Mouse (Mus musculus): ENCODE results near the gene Tmem35b.
"Not testable (repeated sequence)": the region's sequence is repeated elsewhere in the genome, so short reads cannot be mapped to it uniquely, and the experiment has no call there.

Tmem35b gene

DNA sequence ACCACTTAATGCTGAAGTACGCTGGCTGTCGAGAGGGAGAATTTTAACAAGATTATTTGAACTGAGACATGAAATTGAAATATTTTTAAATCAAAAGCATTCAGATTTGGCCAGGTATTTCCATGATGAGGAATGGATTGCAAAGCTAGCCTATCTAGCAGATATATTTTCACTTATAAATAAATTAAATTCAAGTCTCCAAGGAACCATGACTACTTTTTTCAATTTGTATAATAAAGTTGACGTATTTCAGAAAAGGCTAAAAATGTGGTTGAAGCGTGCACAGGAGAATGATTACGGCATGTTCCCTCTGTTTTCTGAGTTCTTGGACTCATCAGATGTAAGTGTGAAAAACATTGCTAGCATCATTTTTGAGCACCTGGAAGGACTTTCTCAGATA is at the start of gene Tmem35b:
TSS of gene Tmem35b (plus strand) at position 301 of the 400 bp plus-strand sequence.
- no peak for DNase-seq (ENCODE audit: low spot score in 2 of 2)

DNA sequence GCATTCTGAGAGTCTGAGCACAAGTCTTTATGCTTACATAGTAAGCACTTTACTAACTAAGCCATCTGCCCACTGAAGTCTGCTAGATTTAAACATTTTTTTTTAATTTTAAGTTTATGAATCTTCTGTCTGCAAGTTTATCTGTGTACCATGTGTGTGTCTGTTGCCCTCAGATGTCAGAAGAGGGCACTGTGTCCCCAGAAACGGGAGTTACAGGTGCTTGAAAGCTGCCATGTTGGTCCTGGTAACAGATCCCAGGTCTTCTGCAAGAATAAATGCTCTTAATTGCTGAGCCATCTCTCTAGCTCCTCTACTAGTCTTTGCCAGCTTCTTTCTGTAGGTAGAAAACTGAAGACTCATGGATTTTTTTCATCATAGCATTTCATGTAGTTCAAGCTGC is 48.6 kb upstream of the Tmem35b start:
- no peak for DNase-seq (ENCODE audit: low spot score in 2 of 2)

DNA sequence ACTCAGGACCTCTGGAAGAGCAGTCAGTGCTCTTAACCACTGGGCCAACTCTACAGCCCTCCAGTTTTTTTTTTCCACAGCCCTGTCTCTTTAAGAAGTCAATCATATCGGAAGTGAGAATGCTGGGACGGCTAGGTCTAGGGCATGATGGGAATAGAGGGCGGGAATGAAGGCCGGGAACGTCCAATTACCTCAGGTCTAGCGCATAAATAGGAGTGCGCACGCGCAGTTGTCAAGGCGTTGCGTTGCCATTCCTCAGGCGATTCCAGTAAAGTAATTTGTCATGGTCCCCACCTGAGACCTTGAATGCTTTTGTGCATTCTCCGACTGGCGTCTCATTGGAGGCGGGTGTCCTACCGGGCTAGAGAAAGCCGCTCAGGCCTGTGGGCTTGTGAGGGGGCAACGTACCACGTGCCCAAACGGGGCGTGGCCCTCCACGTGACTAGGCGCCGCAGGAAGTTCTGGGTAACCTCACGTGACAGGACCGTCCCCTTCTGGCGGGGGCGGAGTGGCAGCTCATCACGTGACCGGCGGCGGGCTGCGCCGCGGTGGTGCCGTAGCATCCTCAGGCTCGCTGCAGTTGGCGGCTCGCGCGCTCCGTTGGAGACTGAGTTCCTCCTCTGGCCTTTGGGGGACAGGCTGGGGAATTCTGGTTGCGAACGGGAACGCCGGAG is 46.5 kb upstream of the Tmem35b start, which contains the start of gene Zmym6:
TSS of gene Zmym6 (plus strand) at position 509 of the 674 bp plus-strand sequence.
- peak; percentile 84 to 94 for DNase-seq (ENCODE audit: low spot score in 2 of 2)

DNA sequence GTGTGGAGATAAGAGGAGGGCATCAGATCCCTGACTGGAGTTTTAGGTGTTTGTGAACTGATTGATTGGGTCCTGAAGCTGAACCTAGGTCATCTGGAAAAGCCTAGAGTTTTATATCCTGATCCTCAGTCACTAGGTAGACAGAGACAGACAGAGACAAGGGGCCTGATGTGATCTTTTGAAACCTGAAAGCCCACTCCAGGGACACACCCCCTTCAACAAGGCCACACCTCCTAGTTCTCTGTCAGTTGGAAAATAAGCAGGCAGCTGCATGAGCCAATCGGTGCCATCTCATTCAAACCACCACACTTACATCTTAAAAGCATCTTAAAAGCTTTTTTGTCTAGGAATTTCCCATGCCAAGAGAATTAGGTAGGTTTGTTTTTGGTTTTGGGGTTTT is 42.7 kb upstream of the Tmem35b start:
- DNase-seq (ENCODE audit: low spot score in 2 of 2) = no peak

DNA sequence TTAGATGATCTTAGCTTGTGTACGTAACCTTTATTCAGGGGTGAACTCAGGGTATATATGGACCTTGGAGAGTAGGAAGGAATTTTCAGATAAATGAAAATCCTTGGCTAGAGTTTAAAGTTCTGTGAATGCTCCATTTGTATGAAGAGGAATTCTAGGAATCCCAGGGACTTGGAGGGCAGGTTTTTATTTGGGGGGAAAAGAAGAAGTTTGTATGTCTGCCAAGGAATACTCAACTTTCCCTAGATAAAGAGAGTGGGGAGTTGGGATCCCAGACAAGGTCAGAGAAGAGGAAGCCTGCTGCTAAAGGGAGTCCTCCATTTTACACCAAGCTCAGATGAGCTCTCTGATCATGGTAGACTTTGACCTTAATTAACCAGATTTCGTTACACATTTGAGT is 40.4 kb upstream of the Tmem35b start:
- no peak for DNase-seq (ENCODE audit: low spot score in 2 of 2)

DNA sequence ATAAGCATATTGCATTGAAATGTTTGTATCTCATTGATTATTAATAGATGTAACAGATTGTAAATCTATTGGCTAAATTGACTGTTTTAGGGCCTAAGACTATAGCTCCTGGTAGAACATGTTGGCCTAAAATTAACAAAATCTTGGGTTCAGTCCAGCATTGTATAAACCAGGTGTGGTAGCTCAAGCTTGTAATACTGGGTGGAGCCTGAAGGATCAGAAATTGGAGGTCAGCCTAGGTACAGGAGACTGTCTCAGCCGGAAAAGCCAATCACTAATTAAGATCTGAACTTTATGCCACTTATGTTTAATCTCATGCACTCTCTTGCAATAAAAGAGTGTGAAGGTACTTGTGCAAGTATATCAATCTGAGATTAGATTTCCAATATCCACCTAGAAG is 37.7 kb upstream of the Tmem35b start:
- DNase-seq (ENCODE audit: low spot score in 2 of 2) = no peak

DNA sequence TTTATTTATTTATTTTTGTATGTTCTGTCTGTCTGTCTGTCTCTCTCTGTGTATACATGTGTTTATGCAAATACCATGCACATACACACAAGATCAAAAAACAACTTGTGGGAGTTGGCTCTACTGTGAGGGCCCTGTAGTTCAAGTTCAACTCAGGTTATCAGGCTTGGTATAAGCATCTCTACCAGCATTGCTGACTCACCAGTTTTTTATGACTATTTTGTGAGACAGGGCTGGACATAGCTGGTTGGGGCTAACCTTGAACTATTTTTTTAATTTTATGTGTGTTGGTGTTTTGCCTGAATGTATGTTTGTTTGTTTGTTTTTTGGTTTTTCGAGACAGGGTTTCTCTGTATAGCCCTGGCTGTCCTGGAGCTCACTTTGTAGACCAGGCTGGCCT is 32.3 kb upstream of the Tmem35b start:
- DNase-seq (ENCODE audit: low spot score in 2 of 2) = no peak

DNA sequence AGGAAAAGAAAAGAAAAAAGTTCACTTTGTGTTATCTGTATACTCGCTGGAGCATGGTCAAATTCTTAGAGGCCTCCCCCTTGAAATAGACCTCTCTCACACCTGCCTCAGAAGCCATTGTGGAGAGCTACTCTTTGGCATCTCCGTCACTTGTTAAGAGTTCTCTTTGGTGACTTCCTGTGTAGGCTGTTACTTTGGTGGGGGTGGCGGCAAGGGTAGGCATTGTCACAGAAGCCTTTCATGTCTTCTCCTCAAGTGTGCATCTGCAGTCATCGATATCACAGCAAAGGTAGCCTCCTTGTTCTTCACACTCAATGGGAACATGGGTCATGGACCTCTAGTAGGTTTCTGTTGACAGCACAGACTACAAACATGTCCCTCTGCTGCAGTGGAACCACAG is 28.4 kb upstream of the Tmem35b start:
- no peak for DNase-seq (ENCODE audit: low spot score in 2 of 2)

DNA sequence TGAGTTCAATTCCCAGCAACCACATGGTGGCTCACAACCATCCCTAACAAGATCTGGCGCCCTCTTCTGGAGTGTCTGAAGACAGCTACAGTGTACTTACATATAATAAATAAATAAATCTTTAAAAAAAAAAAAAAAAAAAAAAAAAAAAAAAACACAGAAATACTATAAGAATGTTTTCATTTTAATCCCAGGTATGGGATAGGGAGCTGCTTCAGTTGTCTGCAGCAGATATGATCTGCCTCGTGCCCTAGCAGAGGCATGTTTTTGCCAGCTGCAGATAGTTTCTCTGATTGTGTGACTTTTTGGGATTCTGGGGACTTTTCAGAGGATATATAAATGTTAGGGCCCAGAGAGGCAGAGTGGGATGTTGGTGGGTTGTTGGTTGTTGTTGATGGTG is 23.9 kb upstream of the Tmem35b start:
- not testable (repeated sequence) for DNase-seq (ENCODE audit: low spot score in 2 of 2)

DNA sequence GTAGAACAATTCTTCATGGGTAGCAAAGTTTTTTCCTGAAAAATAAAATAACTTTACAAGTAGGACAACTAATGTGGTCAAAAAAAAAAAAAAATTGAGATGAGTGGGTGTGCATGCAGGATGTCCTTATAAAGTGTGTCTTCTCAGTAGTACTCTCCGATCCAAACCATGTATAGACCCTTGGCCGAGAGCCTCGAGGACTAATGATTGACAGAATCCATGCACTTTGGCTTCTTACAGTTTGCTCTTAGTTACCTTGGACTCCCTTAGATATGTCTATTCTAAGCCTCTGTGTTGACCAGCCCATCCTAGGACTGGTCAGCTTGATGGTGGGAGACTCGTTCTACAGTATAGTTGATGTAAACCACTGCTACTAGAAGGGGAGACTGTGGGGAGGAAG is 15.9 kb upstream of the Tmem35b start:
- no peak for DNase-seq (ENCODE audit: low spot score in 2 of 2)

DNA sequence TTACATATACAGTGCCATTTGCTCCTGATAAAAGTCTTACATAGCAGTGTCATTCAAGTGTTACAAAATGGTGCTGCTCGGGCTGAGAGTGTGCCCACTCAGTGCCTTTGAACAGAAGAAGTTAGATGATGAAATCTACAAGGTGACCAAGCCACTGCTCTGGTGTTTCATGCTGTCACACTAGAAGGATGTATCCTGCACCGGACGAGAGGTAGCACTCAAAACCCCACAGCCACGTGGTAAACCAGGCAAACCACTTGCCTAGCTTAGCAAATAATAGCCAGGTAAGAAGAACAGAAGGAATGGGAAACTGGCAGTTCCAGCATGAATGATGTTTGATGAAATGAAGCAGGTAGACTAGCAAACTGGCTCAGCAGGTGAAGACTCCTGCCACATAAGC is 12.9 kb upstream of the Tmem35b start:
- no peak for DNase-seq (ENCODE audit: low spot score in 2 of 2)

DNA sequence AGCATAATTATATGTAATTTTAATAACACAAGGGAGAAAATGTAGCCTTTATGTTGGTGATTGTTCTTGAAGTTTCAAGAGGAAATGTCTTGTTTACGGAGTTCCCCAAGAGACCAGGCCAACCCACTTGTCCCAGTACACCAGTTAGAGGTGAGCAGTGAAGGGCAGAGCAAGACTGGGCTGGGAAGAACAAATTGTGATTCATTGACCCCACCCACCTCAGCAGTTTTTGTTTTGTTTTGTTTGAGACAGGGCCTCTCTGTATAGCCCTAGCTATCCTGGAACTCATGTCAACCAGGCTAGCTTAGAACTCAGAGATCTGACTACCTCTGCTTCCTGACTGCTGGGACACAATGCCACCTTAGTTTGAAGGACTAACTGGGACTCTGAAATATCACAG is 840 bp downstream of the Tmem35b start:
- no peak for DNase-seq (ENCODE audit: low spot score in 2 of 2)

DNA sequence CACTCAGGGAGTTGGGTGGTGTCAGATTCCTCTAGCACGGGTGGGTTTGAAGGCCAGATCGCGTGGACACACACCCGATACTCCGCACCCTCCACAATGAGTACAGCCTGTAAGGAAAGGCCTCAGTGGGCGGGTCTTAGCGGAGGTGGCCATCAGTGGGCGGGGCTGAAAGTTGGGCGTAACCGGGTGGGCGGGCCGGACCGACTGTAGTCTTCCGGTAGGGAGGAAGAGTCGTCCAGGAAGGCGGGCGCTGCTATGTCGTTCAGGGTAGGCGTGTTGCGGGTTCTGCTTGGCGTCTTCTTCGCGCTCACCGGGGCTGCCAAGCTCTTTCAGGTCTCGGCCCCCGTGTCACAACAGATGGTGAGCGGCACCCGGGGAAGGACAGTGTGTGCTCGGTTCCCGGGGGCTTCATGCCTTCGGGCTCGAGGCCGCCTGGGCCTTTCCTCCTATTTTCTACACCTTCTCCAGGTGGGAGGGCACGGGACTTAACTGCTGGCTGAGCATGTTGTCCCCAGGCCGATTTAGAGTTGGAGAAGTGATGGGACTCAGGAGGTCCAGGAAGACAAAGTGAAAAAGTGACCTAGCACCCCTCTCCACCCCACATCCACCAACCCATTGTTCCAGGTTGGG is 2.5 kb downstream of the Tmem35b start:
- peak; percentile 77 to 94 for DNase-seq (ENCODE audit: low spot score in 2 of 2)

DNA sequence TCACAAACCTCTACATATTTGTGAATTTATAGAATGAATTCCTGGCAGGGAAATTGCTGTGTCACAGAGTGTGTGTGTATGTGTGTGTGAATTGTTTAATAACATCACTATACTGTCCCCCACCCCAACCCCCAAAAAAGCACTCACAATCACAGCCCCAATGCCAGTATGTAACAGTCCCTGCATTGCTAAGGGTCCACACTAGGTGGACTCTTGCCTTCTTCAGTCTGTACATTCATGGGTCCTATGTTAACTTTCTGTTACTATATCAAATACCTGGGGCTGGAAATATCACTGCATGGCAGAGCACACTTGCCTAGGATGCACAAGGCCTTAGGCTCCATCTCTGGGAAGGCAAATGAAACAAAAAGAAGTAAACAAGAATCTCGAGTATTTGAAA is 11.2 kb downstream of the Tmem35b start:
- no peak for DNase-seq (ENCODE audit: low spot score in 2 of 2)

DNA sequence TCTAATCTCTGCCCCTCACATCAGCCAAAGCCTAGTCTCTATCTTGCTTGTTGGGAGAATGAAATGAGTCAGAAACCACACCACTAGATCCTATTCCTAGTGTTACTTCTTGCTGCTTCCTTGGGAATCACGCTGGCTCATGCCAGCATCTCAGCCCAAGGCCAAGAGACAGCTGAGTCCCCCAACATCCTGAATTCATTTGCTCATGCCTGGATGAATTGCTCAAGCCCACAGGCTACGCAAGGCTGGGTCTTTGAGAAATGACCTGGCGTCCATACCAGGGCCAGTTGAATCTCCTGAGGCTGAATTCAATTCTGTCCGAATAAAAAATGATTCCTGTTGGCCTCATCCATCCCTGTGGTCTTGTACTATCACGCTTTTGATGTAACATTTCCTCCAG is 14.1 kb downstream of the Tmem35b start:
- no peak for DNase-seq (ENCODE audit: low spot score in 2 of 2)

DNA sequence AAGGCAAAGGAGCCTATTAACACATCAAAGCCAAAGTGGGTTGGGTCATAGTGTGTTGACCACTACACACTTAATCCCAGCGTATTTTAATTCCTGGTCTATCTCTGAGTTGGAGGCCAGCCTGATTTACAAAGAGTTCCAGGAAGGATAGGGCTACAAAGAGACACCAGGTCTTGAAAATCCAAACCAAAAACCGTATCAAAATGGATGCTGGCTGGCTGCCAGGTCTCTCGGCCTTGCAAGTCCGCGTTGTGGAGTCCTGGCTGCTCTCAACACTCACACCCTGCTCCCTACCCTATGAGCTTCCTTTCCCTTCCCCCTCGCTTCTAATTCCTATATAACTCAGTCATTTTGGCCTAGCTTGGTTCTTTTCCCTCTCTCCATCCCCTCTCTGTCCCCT is 15.0 kb downstream of the Tmem35b start:
- no peak for DNase-seq (ENCODE audit: low spot score in 2 of 2)

DNA sequence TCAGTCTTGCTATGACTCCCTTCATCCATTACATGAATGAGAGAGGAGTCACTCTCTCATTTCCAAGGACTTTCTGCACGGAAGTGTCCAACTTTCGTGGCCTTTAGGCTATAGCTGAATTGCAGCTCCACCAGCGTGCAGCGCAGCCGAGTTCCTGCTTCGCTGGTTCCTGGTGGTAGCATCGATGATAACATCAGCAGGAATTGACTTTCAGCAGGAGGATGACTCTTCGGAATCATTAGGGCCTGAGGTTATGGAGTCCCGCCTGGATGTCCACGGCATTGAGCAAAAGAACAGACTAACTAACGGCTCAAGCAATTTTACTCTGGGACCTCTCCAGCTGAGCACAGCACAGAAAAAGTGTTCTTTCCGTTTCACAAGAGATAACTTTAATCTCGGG is 26.5 kb downstream of the Tmem35b start:
- DNase-seq (ENCODE audit: low spot score in 2 of 2) = no peak

DNA sequence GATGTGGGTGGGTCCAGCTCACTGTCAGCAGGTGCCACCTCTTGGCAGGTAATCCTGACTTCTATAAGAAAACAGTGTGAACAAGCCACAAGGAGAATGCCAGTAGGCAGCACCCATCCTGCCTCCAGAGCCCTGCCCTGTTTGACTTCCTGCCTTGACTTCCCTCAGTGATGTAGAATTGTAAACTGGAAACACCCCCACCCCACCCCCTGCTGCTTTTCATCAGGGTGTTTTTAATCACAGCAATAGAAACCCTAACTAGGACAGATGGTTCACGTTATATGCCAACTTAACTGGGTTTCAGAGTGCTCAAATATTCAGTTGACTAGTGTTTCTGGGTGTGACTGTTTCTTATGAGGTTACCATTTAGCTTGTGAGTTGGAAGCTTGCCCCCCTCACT is 29.9 kb downstream of the Tmem35b start:
- DNase-seq (ENCODE audit: low spot score in 2 of 2) = no peak

DNA sequence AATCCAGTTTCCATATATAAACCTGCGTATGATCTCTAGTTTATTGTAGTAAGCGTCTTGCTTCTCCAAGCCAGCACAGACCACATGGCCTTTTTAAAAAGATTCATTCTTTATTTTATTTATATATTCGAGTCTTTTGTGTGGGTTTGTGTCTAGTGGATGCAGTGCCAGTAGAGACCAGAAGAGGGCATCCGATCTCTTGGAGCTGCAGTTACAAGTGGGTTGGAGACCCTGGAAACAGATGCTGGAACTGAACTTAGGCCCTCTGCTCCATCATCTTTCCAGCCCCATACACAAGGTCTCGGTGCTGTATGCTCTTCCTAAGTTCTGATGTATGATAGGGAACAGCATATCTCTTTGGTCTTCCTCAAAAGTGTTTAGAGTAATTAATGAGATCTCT is 32.3 kb downstream of the Tmem35b start:
- no peak for DNase-seq (ENCODE audit: low spot score in 2 of 2)

DNA sequence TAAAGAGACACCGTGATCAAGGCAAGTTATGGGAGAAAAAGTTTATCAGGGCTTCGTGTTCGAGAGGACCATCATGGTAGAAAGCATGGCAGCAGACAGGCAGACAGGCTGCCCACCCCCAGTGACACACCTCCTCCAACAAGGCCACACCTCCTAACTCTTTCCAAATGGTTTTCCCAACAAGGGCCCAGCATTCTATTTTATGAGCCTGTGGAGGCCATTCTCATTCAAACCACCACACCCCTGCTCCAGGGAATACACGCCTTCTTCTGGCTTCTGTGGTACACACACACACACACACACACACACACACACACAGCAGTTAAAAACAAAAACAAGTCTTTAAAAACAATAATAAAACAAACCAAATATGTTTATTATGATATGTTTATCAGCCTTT is 34.3 kb downstream of the Tmem35b start:
- no peak for DNase-seq (ENCODE audit: low spot score in 2 of 2)

DNA sequence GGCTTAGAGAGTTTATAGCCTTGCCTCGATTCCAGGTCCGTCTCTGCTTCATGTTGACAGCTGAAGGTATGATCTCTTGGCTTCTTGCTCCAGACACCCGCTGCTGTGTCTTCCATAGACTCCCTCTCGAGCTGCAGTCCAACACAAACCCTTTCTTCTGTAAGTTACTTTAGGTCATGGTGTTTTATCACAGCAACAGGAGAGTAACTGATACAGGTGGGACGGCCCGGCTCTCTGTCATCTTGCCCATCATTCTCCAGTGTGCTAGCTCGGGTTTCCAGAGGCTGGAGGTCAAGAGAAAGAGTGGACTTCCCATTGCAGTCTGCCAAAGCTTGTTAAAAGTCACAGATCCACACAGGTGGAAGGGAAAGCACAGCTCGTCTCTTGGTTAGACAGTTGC is 40.4 kb downstream of the Tmem35b start:
- no peak for DNase-seq (ENCODE audit: low spot score in 2 of 2)

DNA sequence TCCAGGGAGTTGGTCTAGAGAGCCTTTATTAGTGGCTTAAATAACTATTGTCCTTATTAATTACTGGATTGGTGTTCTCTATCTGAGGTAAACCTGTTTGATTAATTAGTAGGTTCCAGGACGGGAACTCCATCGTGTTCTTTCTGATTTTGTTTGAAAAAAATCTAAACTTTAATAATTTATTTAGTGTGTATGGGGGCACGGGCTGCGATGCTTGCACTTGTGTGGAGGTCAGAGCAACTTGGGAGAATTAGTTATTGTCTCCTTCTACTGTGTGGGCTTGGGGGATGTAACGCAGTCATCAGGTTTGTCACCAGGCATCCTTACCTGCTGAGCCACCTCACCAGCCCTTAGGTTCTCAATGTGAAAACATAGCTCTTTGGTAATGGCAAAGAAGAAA is 43.6 kb downstream of the Tmem35b start:
- DNase-seq (ENCODE audit: low spot score in 2 of 2) = no peak

DNA sequence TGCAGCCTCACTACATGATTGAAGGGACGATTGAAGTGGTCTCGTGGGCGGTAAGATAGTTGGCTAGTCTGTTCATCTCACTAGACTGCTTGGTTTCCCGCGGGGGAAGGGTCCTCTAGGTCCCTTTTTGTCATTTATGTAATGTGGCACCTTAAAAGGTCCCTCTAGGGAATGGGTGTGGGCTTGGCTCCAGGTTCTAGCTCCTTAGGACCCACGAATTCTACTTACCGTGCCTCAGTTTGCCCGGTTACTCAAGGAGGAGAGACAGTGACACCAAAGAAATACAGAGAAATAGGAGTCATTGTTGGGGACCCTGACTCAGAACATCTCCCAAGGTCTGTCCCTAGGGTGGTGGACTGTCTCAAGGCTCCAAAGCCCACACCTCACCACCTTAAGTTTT is 44.2 kb downstream of the Tmem35b start:
- DNase-seq (ENCODE audit: low spot score in 2 of 2) = no peak
